Mouse (Mus musculus): ENCODE measurements around the gene Cacnb1.

DNA sequence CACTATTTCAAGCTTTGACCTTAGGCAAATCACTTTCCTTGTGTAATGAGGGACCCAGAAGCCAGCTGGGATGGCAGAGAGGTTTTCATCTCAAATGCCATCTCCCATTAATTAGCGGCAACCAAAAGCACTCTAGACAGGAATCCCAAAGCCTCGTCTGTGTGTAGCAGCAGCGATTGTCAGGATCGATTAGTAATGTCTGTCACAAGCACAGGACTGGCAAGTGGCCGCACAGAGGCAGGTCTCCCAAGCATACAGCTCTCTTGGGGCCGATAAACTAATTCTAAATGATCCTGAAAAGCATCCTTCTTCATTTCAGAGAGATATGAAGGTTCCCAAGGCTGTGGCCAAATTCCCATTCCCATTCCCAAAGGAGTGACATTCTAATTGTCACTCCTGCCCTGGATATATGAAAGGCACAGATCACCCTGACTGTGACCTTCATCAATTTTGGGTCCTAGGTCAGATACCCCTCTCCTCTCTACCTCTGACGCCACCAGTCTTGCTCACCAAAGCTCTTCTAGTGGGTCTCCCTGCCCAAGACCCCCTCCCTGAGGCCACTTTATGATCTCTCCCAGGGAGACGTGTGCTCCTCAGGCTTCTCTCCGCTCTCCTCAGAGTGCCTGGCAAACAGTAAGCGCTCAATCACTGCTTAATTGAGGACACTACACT lies 42.9 kb downstream of the Cacnb1 start:
- TF ChIP-seq POLR2A (IDR thresholded peaks at IDR 0.05; ENCODE audit: insufficient read depth, low read length) (no peak), CTCF (IDR thresholded peaks at IDR 0.05; ENCODE audit: low read depth, low read length) (no peak)

Measured in ES-Bruce4 (cell line).